22 mouse cellular contexts compared by ENCODE assay signal in the genomic region with DNA sequence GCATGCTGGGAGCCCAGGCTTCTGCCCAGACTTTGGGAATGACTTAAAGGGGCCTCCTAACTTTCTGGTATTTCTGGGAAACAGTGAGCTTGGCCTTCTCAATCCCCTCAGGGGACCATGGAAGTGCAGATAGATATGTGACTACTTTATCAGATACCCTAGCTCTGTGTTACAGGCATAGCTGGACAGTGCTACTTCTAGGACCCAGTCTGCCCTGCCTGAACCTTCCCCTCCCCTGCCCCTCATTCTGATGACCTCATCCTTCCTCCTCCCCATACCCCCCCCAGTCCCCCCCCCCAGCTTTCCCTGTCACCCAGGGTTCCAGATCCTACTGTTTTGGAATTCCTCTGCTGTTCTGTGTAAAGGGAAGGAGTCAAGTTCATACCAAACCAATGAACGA. TPM values are rescaled to one million over a fixed set of nuclear protein-coding genes. Genes with fewer than 3 reads are reported as not detected.
"Had no signal": no experiment of that assay in that cellular context is flagged by ENCODE, and none has a peak within 500 bp of the region (broad histone marks: within the 10 kb centered on the region; RNA-seq: fewer than 3 reads in every experiment).

No protein-coding gene starts in this region.

RNA-seq across cellular contexts. Expression of a gene that starts 56.2 kb away (rescaled TPM):
- total RNA-seq: liver, adult 2 months; midbrain, postnatal 0 days had no signal
- polyA plus RNA-seq: limb, embryonic 10.5 days; limb, embryonic 11.5 days; limb, embryonic 12.5 days; limb, embryonic 14.5 days; liver, embryonic 11.5 days; liver, embryonic 13.5 days; liver, postnatal 0 days; lung, embryonic 14.5 days; lung, embryonic 15.5 days; lung, embryonic 16.5 days; midbrain, embryonic 10.5 days; midbrain, embryonic 11.5 days; midbrain, embryonic 12.5 days; midbrain, embryonic 13.5 days; midbrain, embryonic 14.5 days; midbrain, embryonic 15.5 days; midbrain, embryonic 16.5 days; midbrain, postnatal 0 days; myocyte; neural tube, embryonic 11.5 days; neural tube, embryonic 12.5 days had no signal
